Mouse (Mus musculus): ENCODE results near the gene Serinc3.
"Not testable (repeated sequence)": the region's sequence is repeated elsewhere in the genome, so short reads cannot be mapped to it uniquely, and the experiment has no call there.

The Serinc3 gene

GRCm38 (mm10) chr2:163662698-163663221 is 17.8 kb upstream of the Serinc3 start:
- DNase-seq (ENCODE audit: low spot score in 2 of 2), result peak in 1 of 2 experiments; percentile 58

GRCm38 (mm10) chr2:163662076-163662475 is 17.1 kb upstream of the Serinc3 start:
- no peak for DNase-seq (ENCODE audit: low spot score in 2 of 2)

- DNase-seq (ENCODE audit: low spot score in 2 of 2), result no peak
These were observed 16.5 kb upstream of the Serinc3 start for GRCm38 (mm10) chr2:163661371-163661850.

GRCm38 (mm10) chr2:163660103-163660701 is 15.3 kb upstream of the Serinc3 start:
- DNase-seq (ENCODE audit: low spot score in 2 of 2), result no peak

- DNase-seq (ENCODE audit: low spot score in 2 of 2), result no peak
These were observed 14.5 kb upstream of the Serinc3 start for GRCm38 (mm10) chr2:163659431-163659830.

- DNase-seq (ENCODE audit: low spot score in 2 of 2), result no peak
These were observed 14.0 kb upstream of the Serinc3 start for GRCm38 (mm10) chr2:163658941-163659340.

- DNase-seq (ENCODE audit: low spot score in 2 of 2), result peak; percentile 80 to 84
These were observed 13.3 kb upstream of the Serinc3 start, which contains the start of gene Pkig for GRCm38 (mm10) chr2:163657975-163658886. Gene Pkig, plus strand, starts transcription at chr2:163658386.

GRCm38 (mm10) chr2:163657486-163657885 is 12.6 kb upstream of the Serinc3 start:
- DNase-seq (ENCODE audit: low spot score in 2 of 2), result no peak

- DNase-seq (ENCODE audit: low spot score in 2 of 2), result not testable (repeated sequence)
These were observed 10.8 kb upstream of the Serinc3 start for GRCm38 (mm10) chr2:163655699-163656098.

GRCm38 (mm10) chr2:163646461-163647080 is 1.6 kb upstream of the Serinc3 start:
- no peak for DNase-seq (ENCODE audit: low spot score in 2 of 2)

- DNase-seq (ENCODE audit: low spot score in 2 of 2), result no peak
These were observed 949 bp upstream of the Serinc3 start for GRCm38 (mm10) chr2:163645700-163646460.

- DNase-seq (ENCODE audit: low spot score in 2 of 2), result no peak
These were observed 884 bp downstream of the Serinc3 start for GRCm38 (mm10) chr2:163644047-163644446.

GRCm38 (mm10) chr2:163643576-163643971 is 1.4 kb downstream of the Serinc3 start:
- DNase-seq (ENCODE audit: low spot score in 2 of 2), result no peak

- peak; percentile 70 to 85 for DNase-seq (ENCODE audit: low spot score in 2 of 2)
These were observed 2.0 kb downstream of the Serinc3 start for GRCm38 (mm10) chr2:163642685-163643575.

- no peak for DNase-seq (ENCODE audit: low spot score in 2 of 2)
These were observed 3.2 kb downstream of the Serinc3 start for GRCm38 (mm10) chr2:163641681-163642080.

GRCm38 (mm10) chr2:163640493-163640892 is 4.4 kb downstream of the Serinc3 start:
- DNase-seq (ENCODE audit: low spot score in 2 of 2), result no peak

- no peak for DNase-seq (ENCODE audit: low spot score in 2 of 2)
These were observed 7.2 kb downstream of the Serinc3 start for GRCm38 (mm10) chr2:163637655-163638266.

- DNase-seq (ENCODE audit: low spot score in 2 of 2), result no peak
These were observed 8.9 kb downstream of the Serinc3 start for GRCm38 (mm10) chr2:163636057-163636456.

- no peak for DNase-seq (ENCODE audit: low spot score in 2 of 2)
These were observed 10.7 kb downstream of the Serinc3 start for GRCm38 (mm10) chr2:163634211-163634610.

GRCm38 (mm10) chr2:163631715-163632114 is 13.2 kb downstream of the Serinc3 start:
- no peak for DNase-seq (ENCODE audit: low spot score in 2 of 2)
